Mouse (Mus musculus): ENCODE measurements around the gene Mast4.

Mast4 gene

GRCm38 (mm10) chr13:103241092-103241491, 93.2 kb downstream of the Mast4 start:
- DNase-seq (ENCODE audit: inconsistent ontology term), result no peak

- DNase-seq (ENCODE audit: inconsistent ontology term), result peak; percentile 7
Observed at GRCm38 (mm10) chr13:103239654-103240053, 94.6 kb downstream of the Mast4 start.

GRCm38 (mm10) chr13:103238034-103238705, 96.1 kb downstream of the Mast4 start:
- no peak for DNase-seq (ENCODE audit: inconsistent ontology term)

- DNase-seq (ENCODE audit: inconsistent ontology term), result no peak
Observed at GRCm38 (mm10) chr13:103232171-103232570, 102.1 kb downstream of the Mast4 start.

- DNase-seq (ENCODE audit: inconsistent ontology term), result no peak
Observed at GRCm38 (mm10) chr13:103229069-103229468, 105.2 kb downstream of the Mast4 start.

GRCm38 (mm10) chr13:103225895-103226815, 108.1 kb downstream of the Mast4 start:
- no peak for DNase-seq (ENCODE audit: inconsistent ontology term)

- no peak for DNase-seq (ENCODE audit: inconsistent ontology term)
Observed at GRCm38 (mm10) chr13:103225217-103225894, 108.9 kb downstream of the Mast4 start.

GRCm38 (mm10) chr13:103220479-103221064, 113.7 kb downstream of the Mast4 start:
- DNase-seq (ENCODE audit: inconsistent ontology term), result no peak

- no peak for DNase-seq (ENCODE audit: inconsistent ontology term)
Observed at GRCm38 (mm10) chr13:103219999-103220398, 114.3 kb downstream of the Mast4 start.

GRCm38 (mm10) chr13:103217486-103217885, 116.8 kb downstream of the Mast4 start:
- DNase-seq (ENCODE audit: inconsistent ontology term), result no peak

GRCm38 (mm10) chr13:103214506-103214905, 119.8 kb downstream of the Mast4 start:
- no peak for DNase-seq (ENCODE audit: inconsistent ontology term)

GRCm38 (mm10) chr13:103211953-103212352, 122.3 kb downstream of the Mast4 start:
- no peak for DNase-seq (ENCODE audit: inconsistent ontology term)

GRCm38 (mm10) chr13:103211501-103211941, 122.8 kb downstream of the Mast4 start:
- DNase-seq (ENCODE audit: inconsistent ontology term), result peak; percentile 14

- DNase-seq (ENCODE audit: inconsistent ontology term), result no peak
Observed at GRCm38 (mm10) chr13:103210746-103211145, 123.6 kb downstream of the Mast4 start.

- no peak for DNase-seq (ENCODE audit: inconsistent ontology term)
Observed at GRCm38 (mm10) chr13:103207199-103207598, 127.1 kb downstream of the Mast4 start.

- DNase-seq (ENCODE audit: inconsistent ontology term), result no peak
Observed at GRCm38 (mm10) chr13:103206644-103207043, 127.7 kb downstream of the Mast4 start.

GRCm38 (mm10) chr13:103205191-103205590, 129.1 kb downstream of the Mast4 start:
- no peak for DNase-seq (ENCODE audit: inconsistent ontology term)

GRCm38 (mm10) chr13:103203376-103203895, 130.9 kb downstream of the Mast4 start:
- no peak for DNase-seq (ENCODE audit: inconsistent ontology term)

- peak; percentile 34 for DNase-seq (ENCODE audit: inconsistent ontology term)
Observed at GRCm38 (mm10) chr13:103201016-103201760, 133.1 kb downstream of the Mast4 start.

- no peak for DNase-seq (ENCODE audit: inconsistent ontology term)
Observed at GRCm38 (mm10) chr13:103199823-103200660, 134.3 kb downstream of the Mast4 start.
